Mouse (Mus musculus) intestine, embryonic 16.5 days (tissue): ENCODE data around the gene Pwwp2b. TPM values are rescaled to one million over a fixed set of nuclear protein-coding genes. Genes with fewer than 3 reads are reported as not detected.

Experiments
- ATAC-seq: fragments of 200-750 bp; cut with Nextera tagmentation; 2 replicates; pipeline ENCODE4 v1.8.0; 2017; ENCODE audit warnings: moderate TSS enrichment, moderate library complexity
- H3K27ac ChIP-seq: fragments of 300-500 bp; sonication (generic); 2 replicates; pipeline ENCODE4 v1.5.1; 2014; ENCODE audit warnings: mild to moderate bottlenecking, low read length
- H3K27me3 ChIP-seq: fragments of 300-500 bp; sonication (generic); replicated peaks from 2 replicates; pipeline ENCODE4 v1.6.1; 2014; ENCODE audit warnings: low read length, control low read depth, mixed read lengths; ENCODE audit not compliant: control insufficient read depth, insufficient read depth
- H3K36me3 ChIP-seq: fragments of 300-500 bp; sonication (generic); 2 replicates; pipeline ENCODE4 v1.6.1; 2014; ENCODE audit warnings: low read length, control low read depth; ENCODE audit not compliant: control insufficient read depth, insufficient read depth
- H3K4me1 ChIP-seq: fragments of 300-500 bp; sonication (generic); 2 replicates; pipeline ENCODE4 v1.6.1; 2014; ENCODE audit warnings: low read length, control low read depth, mixed read lengths; ENCODE audit not compliant: control insufficient read depth, insufficient read depth
- H3K4me2 ChIP-seq: fragments of 300-500 bp; sonication (generic); 2 replicates; pipeline ENCODE4 v1.6.1; 2014; ENCODE audit warnings: low read depth, low read length, control low read depth
- H3K4me3 ChIP-seq: fragments of 300-500 bp; sonication (generic); 2 replicates; pipeline ENCODE4 v1.5.1; 2014; ENCODE audit warnings: mild to moderate bottlenecking, low read length
- H3K9ac ChIP-seq: fragments of 300-500 bp; sonication (generic); 2 replicates; pipeline ENCODE4 v1.6.1; 2014; ENCODE audit warnings: low read depth, low read length
- H3K9me3 ChIP-seq: fragments of 300-500 bp; sonication (generic); 2 replicates; pipeline ENCODE4 v1.6.1; 2016; ENCODE audit warnings: low read length, control low read depth; ENCODE audit not compliant: control insufficient read depth
- WGBS: fragments of 180-500 bp; shearing (Covaris S2); extraction: QIAGEN DNeasy Blood & Tissue Kit; methylation state at CpG from one replicate; pipeline ENCODE4 v1.1.7; 2014; 5-methylcytosine and 5-hydroxymethylcytosine counted together
- polyA plus RNA-seq: library from polyadenylated mRNA; unstranded; fragments of >200 nt; fragmentation: Nextera tagmentation; extraction: Ambion mirVana; gene quantifications from 2 replicates; pipeline ENCODE4 v1.2.1, GENCODE M21; 2015

The Pwwp2b gene
- polyA plus RNA-seq, 1 experiment from 2014 or later: 24.3 TPM

GRCm38 (mm10) chr7:139310487-139310951 is 62.2 kb downstream of the Pwwp2b start:
- Histone ChIP-seq H3K4me3 (no peak overlapping the region), H3K4me2 (no peak overlapping the region), H3K9ac (0 out of 2 replicates have a peak overlapping the region, but pooled peaks have one; percentile 21), H3K27ac (no peak overlapping the region), H3K9me3 (no peaks in the 10 kb centered on the region), H3K36me3 (no peaks in the 10 kb centered on the region), H3K27me3 (no peaks in the 10 kb centered on the region), H3K4me1 (peaks cover 19% of the 10 kb centered on the region)
- peak; percentile 32 for ATAC-seq
- 52% methylated on average over 6 of the region's 6 CpGs for WGBS

GRCm38 (mm10) chr7:139312686-139313085 is 64.4 kb downstream of the Pwwp2b start:
- Histone ChIP-seq H3K4me1 (peaks cover 19% of the 10 kb centered on the region), H3K9ac (no peak overlapping the region), H3K27me3 (no peaks in the 10 kb centered on the region), H3K36me3 (no peaks in the 10 kb centered on the region), H3K4me3 (no peak overlapping the region), H3K4me2 (no peak overlapping the region), H3K9me3 (no peaks in the 10 kb centered on the region), H3K27ac (no peak overlapping the region)
- 73% methylated on average over 5 of the region's 5 CpGs for WGBS
- ATAC-seq: no peak

DNA sequence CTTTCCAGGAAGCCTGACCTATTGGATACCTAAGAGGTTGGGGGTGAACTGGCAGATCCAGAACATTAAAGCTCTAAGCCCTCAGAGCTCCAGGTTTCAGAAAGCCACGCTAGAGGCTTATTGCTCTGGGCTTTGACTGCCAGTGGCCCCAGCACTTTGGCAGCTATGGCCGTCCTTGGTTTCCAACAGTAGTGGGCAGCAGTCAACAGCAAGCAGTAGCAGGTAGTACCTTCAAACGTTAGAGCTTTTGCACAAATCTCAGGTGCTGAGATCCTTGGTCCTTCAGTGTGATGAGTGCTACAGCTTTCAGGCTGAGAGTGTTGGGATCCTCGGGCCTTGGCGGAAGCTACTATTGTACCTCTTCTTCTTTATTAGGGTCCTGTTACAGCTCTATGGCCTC is 65.1 kb downstream of the Pwwp2b start:
- Histone ChIP-seq H3K9me3 (no peaks in the 10 kb centered on the region), H3K4me2 (no peak overlapping the region), H3K9ac (no peak overlapping the region), H3K4me3 (no peak overlapping the region), H3K27me3 (no peaks in the 10 kb centered on the region), H3K36me3 (no peaks in the 10 kb centered on the region), H3K27ac (no peak overlapping the region), H3K4me1 (peaks cover 17% of the 10 kb centered on the region)
- ATAC-seq: no peak
- 72% methylated on average over 5 of the region's 5 CpGs for WGBS

- Histone ChIP-seq H3K27me3 (no peaks in the 10 kb centered on the region), H3K36me3 (no peaks in the 10 kb centered on the region), H3K4me2 (no peak overlapping the region), H3K9ac (no peak overlapping the region), H3K4me3 (no peak overlapping the region), H3K9me3 (no peaks in the 10 kb centered on the region), H3K27ac (no peak overlapping the region), H3K4me1 (peaks cover 13% of the 10 kb centered on the region)
- WGBS: 75% methylated on average over 3 of the region's 3 CpGs
- ATAC-seq: no peak
Observed at GRCm38 (mm10) chr7:139314716-139315115, 66.4 kb downstream of the Pwwp2b start.

GRCm38 (mm10) chr7:139319006-139319411 is 70.7 kb downstream of the Pwwp2b start:
- no peak overlapping the region for H3K9ac ChIP-seq
- no peak overlapping the region for H3K27ac ChIP-seq
- no peaks in the 10 kb centered on the region for H3K36me3 ChIP-seq
- H3K4me3 ChIP-seq: no peak overlapping the region
- H3K4me1 ChIP-seq: peaks cover 6% of the 10 kb centered on the region
- peak; percentile 64 for ATAC-seq
- WGBS: 44% methylated on average over 1 of the region's 1 CpGs
- H3K4me2 ChIP-seq: no peak overlapping the region
- H3K9me3 ChIP-seq: no peaks in the 10 kb centered on the region
- no peaks in the 10 kb centered on the region for H3K27me3 ChIP-seq

Other genes starting within 250 kb of the Pwwp2b start
- gene Dpysl4, start 162.5 kb upstream of the Pwwp2b start, polyA plus RNA-seq: 10.0 and 11.6 TPM in 2 replicates
- gene Lrrc27, start 35.5 kb upstream of the Pwwp2b start, polyA plus RNA-seq: 4.0 and 4.4 TPM in 2 replicates
- gene Stk32c, start 35.2 kb upstream of the Pwwp2b start, polyA plus RNA-seq: 0.10 and 0.15 TPM in 2 replicates
- 8.9 and 27.7 TPM in 2 replicates for gene Inpp5a, start 140.6 kb downstream of the Pwwp2b start, polyA plus RNA-seq